Mouse (Mus musculus) retina, postnatal 7 days (tissue): ENCODE data around the gene Cadm4.

ENCODE experiments used
- DNase-seq: peaks from one replicate; pipeline ENCODE4 v3.0.0-alpha.2; 2012; ENCODE audit warnings: low read depth, low spot score

Gene Cadm4

GRCm38 (mm10) chr7:24481474-24482207, at the start of gene Cadm4:
Gene Cadm4 (plus strand): TSS chr7:24482023.
- DNase-seq = peak; percentile 84

GRCm38 (mm10) chr7:24435305-24435704, 46.5 kb upstream of the Cadm4 start:
- DNase-seq = no peak

- no peak for DNase-seq
Observed at GRCm38 (mm10) chr7:24437981-24438380, 43.8 kb upstream of the Cadm4 start.

GRCm38 (mm10) chr7:24439191-24439590, 42.6 kb upstream of the Cadm4 start:
- no peak for DNase-seq

GRCm38 (mm10) chr7:24439891-24440290, 41.9 kb upstream of the Cadm4 start:
- no peak for DNase-seq

- peak; percentile 50 for DNase-seq
Observed at GRCm38 (mm10) chr7:24441785-24442184, 40.0 kb upstream of the Cadm4 start.

GRCm38 (mm10) chr7:24442313-24442712, 39.5 kb upstream of the Cadm4 start:
- no peak for DNase-seq

GRCm38 (mm10) chr7:24445266-24445926, 36.4 kb upstream of the Cadm4 start:
- DNase-seq = no peak

GRCm38 (mm10) chr7:24446697-24447340, 35.0 kb upstream of the Cadm4 start:
- no peak for DNase-seq

GRCm38 (mm10) chr7:24448782-24449517, 32.9 kb upstream of the Cadm4 start:
- DNase-seq = no peak

- DNase-seq = no peak
Observed at GRCm38 (mm10) chr7:24450585-24451017, 31.2 kb upstream of the Cadm4 start.

- no peak for DNase-seq
Observed at GRCm38 (mm10) chr7:24451855-24452311, 29.9 kb upstream of the Cadm4 start, which contains the start of gene Irgc1. Gene Irgc1 (minus strand): TSS chr7:24452297.

- no peak for DNase-seq
Observed at GRCm38 (mm10) chr7:24454199-24454598, 27.6 kb upstream of the Cadm4 start.

- no peak for DNase-seq
Observed at GRCm38 (mm10) chr7:24455726-24456125, 26.1 kb upstream of the Cadm4 start.

GRCm38 (mm10) chr7:24457726-24458370, 24.0 kb upstream of the Cadm4 start:
- DNase-seq = no peak

GRCm38 (mm10) chr7:24459440-24459839, 22.4 kb upstream of the Cadm4 start:
- DNase-seq = no peak

- DNase-seq = no peak
Observed at GRCm38 (mm10) chr7:24459843-24460242, 22.0 kb upstream of the Cadm4 start.

GRCm38 (mm10) chr7:24461376-24462051, 20.3 kb upstream of the Cadm4 start:
- DNase-seq = no peak

- DNase-seq = no peak
Observed at GRCm38 (mm10) chr7:24462388-24463319, 19.2 kb upstream of the Cadm4 start, which contains the start of gene Plaur. Gene Plaur (plus strand): TSS chr7:24462484.
